ENCODE assay signal across 19 mouse cellular contexts in the genomic region with DNA sequence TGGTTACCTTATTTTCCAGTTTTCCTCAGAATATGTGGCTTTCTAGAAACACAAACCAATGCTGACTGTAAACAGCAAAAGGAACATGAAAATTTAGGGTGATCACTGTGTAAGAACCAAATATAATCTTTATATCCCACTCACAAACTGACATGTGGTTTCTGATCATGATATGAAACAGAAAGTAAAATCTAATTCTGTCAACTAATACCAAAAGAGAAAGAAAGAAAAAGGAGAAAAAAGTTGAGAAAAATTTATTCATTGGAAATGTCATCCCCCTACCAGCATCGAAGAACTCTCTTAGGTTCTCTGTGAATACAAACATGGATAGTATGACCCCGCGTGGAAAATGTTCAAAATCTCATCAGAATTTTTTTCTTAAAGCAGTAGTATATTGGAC. TPM values are rescaled to one million over a fixed set of nuclear protein-coding genes. Genes with fewer than 3 reads are reported as not detected.
"Had no signal": no experiment of that assay in that cellular context is flagged by ENCODE, and none has a peak within 500 bp of the region (broad histone marks: within the 10 kb centered on the region; RNA-seq: fewer than 3 reads in every experiment).

No protein-coding gene starts in this region.

- H3K4me1 ChIP-seq: neural tube, embryonic 13.5 days; stomach, embryonic 15.5 days had no signal

- H3K27me3 ChIP-seq: neural tube, embryonic 13.5 days; neural tube, embryonic 15.5 days; stomach, embryonic 15.5 days had no signal

- H3K27ac ChIP-seq: neural tube, embryonic 13.5 days; neural tube, embryonic 15.5 days; stomach, embryonic 15.5 days; stomach, postnatal 0 days had no signal

- H3K9ac ChIP-seq: neural tube, embryonic 13.5 days; neural tube, embryonic 15.5 days; stomach, embryonic 15.5 days had no signal

- H3K4me3 ChIP-seq: neural tube, embryonic 13.5 days; neural tube, embryonic 15.5 days; stomach, embryonic 15.5 days had no signal

- H3K9me3 ChIP-seq: neural tube, embryonic 13.5 days; neural tube, embryonic 15.5 days; stomach, embryonic 15.5 days had no signal

- H3K36me3 ChIP-seq: neural tube, embryonic 13.5 days; neural tube, embryonic 15.5 days; stomach, embryonic 15.5 days had no signal

- H3K4me2 ChIP-seq: neural tube, embryonic 13.5 days; neural tube, embryonic 15.5 days; stomach, embryonic 15.5 days had no signal

- DNase-seq: retina, postnatal 1 day; right cerebral cortex, adult 18-20 months; right cerebral cortex, postnatal 14 days; right cerebral cortex, postnatal 25 days; right cerebral cortex, postnatal 4 days; spleen, adult 18-20 months; thymus, adult 18-20 months; thymus, adult 2 months; thymus, postnatal 14 days; thymus, postnatal 25 days; thymus, postnatal 36 days; thymus, postnatal 4 days had no signal

RNA-seq across cellular contexts. Expression of a gene that starts 29.2 kb away (rescaled TPM):
- polyA plus RNA-seq: neural tube, embryonic 13.5 days; neural tube, embryonic 14.5 days; neural tube, embryonic 15.5 days; spleen, adult 2 months; testis, adult 2 months; thymus, adult 2 months had no signal
